Comparison of ENCODE assay signal across 8 mouse cellular contexts in genomic region chr13:17805614-17805975, GRCm38 (mm10). TPM values are rescaled to one million over a fixed set of nuclear protein-coding genes. Genes with fewer than 3 reads are reported as not detected.
A peak's percentile ranks its signal among the peaks of the same experiment; 100 is the strongest.
DNase-seq lines count a peak whose midpoint lies in the region; ATAC-seq and TF ChIP-seq lines count a peak whose summit lies in the region.

No protein-coding gene starts in this region.

- peak overlapping the region; percentile 61 to 99 for H3K4me3 ChIP-seq in heart, embryonic 14.5 days (ENCODE audit: control insufficient read depth in 1 of 2, insufficient read depth in 1 of 2, low read depth in 1 of 2, low read length in 2 of 2)
- peak overlapping the region; percentile 96 for H3K4me3 ChIP-seq in ES-Bruce4 (ENCODE audit: low read depth, low read length)
- peak overlapping the region; percentile 98 for H3K4me3 ChIP-seq in forebrain, embryonic 16.5 days (replicated peaks; ENCODE audit: low read length)
- peak overlapping the region; percentile 97 for H3K4me3 ChIP-seq in liver, postnatal 0 days (ENCODE audit: low read depth, low read length)

- H3K4me2 ChIP-seq in heart, embryonic 14.5 days (ENCODE audit: low read length), result peak overlapping the region; percentile 68
- H3K4me2 ChIP-seq in forebrain, embryonic 16.5 days (ENCODE audit: low read length), result peak overlapping the region; percentile 65
- H3K4me2 ChIP-seq in liver, postnatal 0 days (ENCODE audit: low read depth, low read length), result peak overlapping the region; percentile 64

- ATAC-seq in heart, embryonic 14.5 days (ENCODE audit: insufficient number of reproducible peaks, insufficient read depth, low FRiP score, low read depth), result no peak; the same call in 1 of the 2 replicates
- ATAC-seq in forebrain, embryonic 16.5 days, result no peak
- ATAC-seq in liver, postnatal 0 days, result no peak; the same call in 1 of the 2 replicates

- peak overlapping the region; percentile 98 to 99 for H3K27ac ChIP-seq in heart, embryonic 14.5 days (replicated peaks in 1 of 2; ENCODE audit: control insufficient read depth in 1 of 2, insufficient read depth in 1 of 2, low read depth in 2 of 2, low read length in 2 of 2)
- peak overlapping the region; percentile 66 for H3K27ac ChIP-seq in ES-Bruce4 (ENCODE audit: insufficient read depth, low read length)
- H3K27ac ChIP-seq in forebrain, embryonic 16.5 days (ENCODE audit: low read length), result peak overlapping the region; percentile 96
- peak overlapping the region; percentile 94 for H3K27ac ChIP-seq in liver, postnatal 0 days (ENCODE audit: low read depth)

- DNase-seq in heart, adult 8-10 months (ENCODE audit: low spot score), result no peak
- no peak for DNase-seq in liver, postnatal 0 days
- DNase-seq in right cerebral cortex, postnatal 36 days (ENCODE audit: low spot score in 2 of 2), result no peak
- DNase-seq in layer of hippocampus, adult 8-10 months (ENCODE audit: low spot score in 2 of 2), result no peak
- DNase-seq in adipocyte (ENCODE audit: low spot score), result no peak

- WGBS in heart, embryonic 14.5 days, result under 1% methylated on average over 14 of the region's 14 CpGs
- under 1% methylated on average over 14 of the region's 14 CpGs for WGBS in forebrain, embryonic 16.5 days
- under 1% methylated on average over 14 of the region's 14 CpGs for WGBS in liver, postnatal 0 days (ENCODE audit: insufficient replicate concordance)

- H3K9me3 ChIP-seq in heart, embryonic 14.5 days (ENCODE audit: control insufficient read depth, low read length), result no peaks in the 10 kb centered on the region
- no peaks in the 10 kb centered on the region for H3K9me3 ChIP-seq in ES-Bruce4 (replicated peaks; ENCODE audit: control insufficient read depth, insufficient read depth, low read length, poor library complexity, severe bottlenecking)
- no peaks in the 10 kb centered on the region for H3K9me3 ChIP-seq in forebrain, embryonic 16.5 days (ENCODE audit: control insufficient read depth, low read length)
- no peaks in the 10 kb centered on the region for H3K9me3 ChIP-seq in liver, postnatal 0 days (ENCODE audit: low read length)

- no peaks in the 10 kb centered on the region for H3K27me3 ChIP-seq in heart, embryonic 14.5 days (ENCODE audit: control insufficient read depth, insufficient read depth, low read length)
- H3K27me3 ChIP-seq in ES-Bruce4 (ENCODE audit: control insufficient read depth, insufficient read depth, low read length, poor library complexity, severe bottlenecking), result no peaks in the 10 kb centered on the region
- no peaks in the 10 kb centered on the region for H3K27me3 ChIP-seq in forebrain, embryonic 16.5 days (replicated peaks; ENCODE audit: control insufficient read depth, insufficient read depth, low read length)
- no peaks in the 10 kb centered on the region for H3K27me3 ChIP-seq in liver, postnatal 0 days (ENCODE audit: insufficient read depth, low read length)

- peaks cover 0 to 10% of the 10 kb centered on the region in 2 experiments; a peak in 2 of 4 replicates for H3K4me1 ChIP-seq in heart, embryonic 14.5 days (ENCODE audit: control insufficient read depth in 2 of 2, insufficient read depth in 2 of 2, low read length in 2 of 2)
- H3K4me1 ChIP-seq in ES-Bruce4 (ENCODE audit: control insufficient read depth, insufficient read depth, low read length), result no peaks in the 10 kb centered on the region
- H3K4me1 ChIP-seq in forebrain, embryonic 16.5 days (replicated peaks; ENCODE audit: control insufficient read depth, insufficient read depth, low read length), result peaks cover 10% of the 10 kb centered on the region
- peaks cover 4% of the 10 kb centered on the region for H3K4me1 ChIP-seq in liver, postnatal 0 days (ENCODE audit: insufficient read depth)

- peaks cover 2% of the 10 kb centered on the region; the same call in 1 of the 2 replicates for H3K36me3 ChIP-seq in heart, embryonic 14.5 days (ENCODE audit: control insufficient read depth, insufficient read depth, low read length)
- no peaks in the 10 kb centered on the region; the same call in 1 of the 2 replicates for H3K36me3 ChIP-seq in ES-Bruce4 (ENCODE audit: control insufficient read depth, insufficient read depth, low read length, poor library complexity, severe bottlenecking)
- H3K36me3 ChIP-seq in forebrain, embryonic 16.5 days (ENCODE audit: control insufficient read depth, insufficient read depth), result no peaks in the 10 kb centered on the region
- H3K36me3 ChIP-seq in liver, postnatal 0 days (replicated peaks; ENCODE audit: insufficient read depth, low read length), result no peaks in the 10 kb centered on the region

- TF ChIP-seq CTCF in ES-Bruce4 (IDR thresholded peaks at IDR 0.05; ENCODE audit: low read depth, low read length), result no peak
- TF ChIP-seq CTCF in liver, postnatal 0 days (IDR thresholded peaks at IDR 0.05; ENCODE audit: low read depth), result no peak

- TF ChIP-seq POLR2A in ES-Bruce4 (IDR thresholded peaks at IDR 0.05; ENCODE audit: insufficient read depth, low read length), result no peak

- H3K9ac ChIP-seq in heart, embryonic 14.5 days (ENCODE audit: low read length), result peak overlapping the region; percentile 98
- peak overlapping the region; percentile 98 for H3K9ac ChIP-seq in ES-Bruce4 (ENCODE audit: low read depth, poor library complexity, severe bottlenecking)
- peak overlapping the region; percentile 78 for H3K9ac ChIP-seq in forebrain, embryonic 16.5 days (replicated peaks; ENCODE audit: low read depth, low read length)
- H3K9ac ChIP-seq in liver, postnatal 0 days (replicated peaks), result peak overlapping the region; percentile 93

- no peak for TF ChIP-seq EP300 in ES-Bruce4 (IDR thresholded peaks at IDR 0.05; ENCODE audit: insufficient read depth, low read depth, low read length)
- no peak for TF ChIP-seq EP300 in liver, postnatal 0 days (IDR thresholded peaks at IDR 0.05; ENCODE audit: low read depth)

RNA-seq across cellular contexts. Expression of gene Cdk13, which starts 0.7 kb away (rescaled TPM):
- 14.5 and 17.8 TPM in 2 replicates for polyA plus RNA-seq in heart, embryonic 14.5 days (2014; fragmentation: Nextera tagmentation; extraction: Ambion mirVana)
- 10 to 100 TPM; 23.0 to 24.9 (median 24.0) TPM for total RNA-seq in heart, adult 8-10 months (2022)
- polyA plus RNA-seq in ES-Bruce4 (2011; ENCODE audit: insufficient read depth, insufficient read length, low read depth, missing spikeins), result 69.2 and 77.8 TPM in 2 replicates
- polyA plus RNA-seq in forebrain, embryonic 16.5 days (2015; fragmentation: Nextera tagmentation; extraction: Ambion mirVana), result 14.6 and 14.8 TPM in 2 replicates
- polyA plus RNA-seq in liver, postnatal 0 days (2015; fragmentation: Nextera tagmentation; extraction: Ambion mirVana), result 5.0 and 6.6 TPM in 2 replicates
- total RNA-seq in layer of hippocampus, adult 8-10 months (2022), result 10 to 100 TPM; 57.4 to 64.8 (median 59.1) TPM
